Mouse (Mus musculus) kidney, adult 2 months (tissue): Measurements from ENCODE around the gene Kpna3.

Source experiments
- CTCF ChIP-seq: fragments of 200-500 bp; conservative IDR thresholded peaks from 2 replicates; pipeline ENCODE4 v1.5.1; 2011; ENCODE audit warnings: low read depth, mild to moderate bottlenecking, control low read depth, low read length, moderate library complexity, mixed read lengths; ENCODE audit not compliant: insufficient read depth, insufficient read length
- POLR2A ChIP-seq: fragments of 200-500 bp; IDR thresholded peaks from one replicate; pipeline ENCODE4 v1.6.1; 2011; ENCODE audit warnings: low read depth, low read length, control low read depth

GRCm38 (mm10) chr14:61415719-61416118 is 24.0 kb downstream of the Kpna3 start:
- TF ChIP-seq CTCF, result no peak
- TF ChIP-seq POLR2A, result no peak
